Mouse (Mus musculus): ENCODE measurements around the gene Begain. TPM values are rescaled to one million over a fixed set of nuclear protein-coding genes. Genes with fewer than 3 reads are reported as not detected.

Begain gene
- total RNA-seq (2015; ENCODE audit: low replicate concordance) (not detected in 2 replicates), total RNA-seq (2017; ENCODE audit: low replicate concordance) (not detected in 2 replicates)

DNA sequence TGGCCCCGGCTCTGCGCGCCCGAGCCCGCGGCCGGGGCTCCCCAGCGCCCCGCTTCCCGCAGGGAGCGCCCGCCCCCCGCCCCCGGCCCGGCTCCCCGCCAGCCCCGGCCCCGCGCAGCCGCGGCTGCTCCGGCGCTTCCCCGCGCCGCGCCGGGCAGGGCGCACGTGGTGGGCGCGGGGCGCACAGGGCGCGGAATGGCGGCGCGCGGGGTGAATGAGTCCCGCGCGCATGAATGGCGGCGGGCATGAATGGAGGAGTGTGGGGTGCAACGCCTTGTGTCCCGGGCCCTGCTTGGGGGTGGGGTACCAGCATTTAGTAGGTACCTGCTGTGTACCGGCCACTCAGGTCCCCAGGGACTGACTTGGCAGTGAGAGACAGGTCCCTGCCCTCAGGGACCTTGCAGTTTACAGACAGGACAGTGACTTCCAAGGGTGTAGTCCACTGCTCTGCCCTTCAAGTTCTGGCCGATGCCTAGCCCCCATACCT, at the start of gene Begain:
TSS of gene Begain (minus strand) at position 51 of the 487 bp plus-strand sequence.
- no peak for ATAC-seq (replicated peaks; ENCODE audit: low FRiP score, poor library complexity, severe bottlenecking)

DNA sequence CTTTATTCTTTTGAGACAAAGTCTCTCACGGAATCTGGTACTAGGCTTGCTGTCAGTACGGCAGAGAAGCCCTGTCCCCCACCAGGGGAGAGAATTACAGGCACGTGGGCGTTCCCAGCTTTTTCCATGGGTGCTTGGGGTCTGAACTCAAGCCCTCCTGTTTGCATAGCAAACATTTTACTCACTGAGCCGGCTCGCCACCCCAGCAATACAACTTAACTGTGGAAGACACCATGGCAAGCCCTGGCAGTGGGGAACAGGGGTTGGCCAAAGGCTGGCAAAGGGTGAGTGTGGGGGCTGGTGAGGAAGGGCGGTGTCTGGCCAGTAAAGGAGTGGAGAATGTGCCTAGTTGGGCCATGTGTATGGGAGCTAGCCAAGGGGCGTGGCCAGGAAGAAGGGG, 47.7 kb upstream of the Begain start:
- no peak for ATAC-seq (replicated peaks; ENCODE audit: low FRiP score, poor library complexity, severe bottlenecking)

DNA sequence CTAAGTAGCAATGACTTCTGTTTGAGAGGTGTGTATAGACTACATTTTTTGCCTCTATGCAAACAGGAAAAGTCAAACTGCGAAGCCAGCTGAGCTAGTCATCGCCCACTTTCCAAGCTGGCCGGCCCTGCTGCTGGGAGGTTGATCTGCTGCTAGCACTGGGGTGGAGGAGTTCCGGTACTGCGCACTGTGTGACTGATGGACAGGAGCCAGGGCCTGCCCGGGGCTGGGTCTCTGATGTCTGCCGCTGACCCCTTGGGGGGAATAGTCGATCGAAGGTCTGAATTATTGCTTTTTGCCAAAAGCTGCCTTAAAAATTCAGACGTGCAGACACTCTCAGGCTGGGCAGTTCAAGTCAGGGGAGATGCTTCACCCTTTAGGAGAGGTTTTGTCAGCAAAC, 47.1 kb upstream of the Begain start:
- no peak for ATAC-seq (replicated peaks; ENCODE audit: low FRiP score, poor library complexity, severe bottlenecking)

DNA sequence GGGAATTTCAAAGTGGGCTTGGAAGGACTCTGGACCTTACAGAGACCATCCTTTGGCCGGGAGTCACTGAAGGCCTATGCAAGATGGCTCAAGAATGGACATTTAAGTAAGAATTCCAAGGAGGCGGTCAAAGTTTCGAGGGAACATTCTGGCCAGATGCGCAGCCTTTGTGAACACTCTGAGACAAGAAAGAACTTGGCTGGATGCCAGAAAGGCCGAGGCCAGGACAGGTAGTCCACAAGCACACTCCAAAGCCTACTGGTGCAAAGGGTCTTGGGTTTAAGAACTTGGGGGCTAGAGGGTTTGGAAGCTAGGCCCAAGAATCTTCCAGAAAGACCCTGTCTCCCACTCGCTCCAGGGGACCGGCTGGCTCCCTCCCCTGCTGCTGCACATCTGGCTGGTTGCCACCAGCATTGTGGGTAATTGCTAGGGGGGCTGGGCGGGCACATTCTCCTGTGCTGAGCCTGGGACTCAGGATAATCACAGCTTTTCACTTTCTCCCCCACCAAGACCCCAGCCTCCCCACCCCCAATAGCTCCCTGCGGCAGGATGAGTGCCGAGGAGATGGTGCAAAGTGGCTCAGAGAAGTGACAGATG, 45.1 kb upstream of the Begain start:
- ATAC-seq (replicated peaks; ENCODE audit: low FRiP score, poor library complexity, severe bottlenecking), result no peak

DNA sequence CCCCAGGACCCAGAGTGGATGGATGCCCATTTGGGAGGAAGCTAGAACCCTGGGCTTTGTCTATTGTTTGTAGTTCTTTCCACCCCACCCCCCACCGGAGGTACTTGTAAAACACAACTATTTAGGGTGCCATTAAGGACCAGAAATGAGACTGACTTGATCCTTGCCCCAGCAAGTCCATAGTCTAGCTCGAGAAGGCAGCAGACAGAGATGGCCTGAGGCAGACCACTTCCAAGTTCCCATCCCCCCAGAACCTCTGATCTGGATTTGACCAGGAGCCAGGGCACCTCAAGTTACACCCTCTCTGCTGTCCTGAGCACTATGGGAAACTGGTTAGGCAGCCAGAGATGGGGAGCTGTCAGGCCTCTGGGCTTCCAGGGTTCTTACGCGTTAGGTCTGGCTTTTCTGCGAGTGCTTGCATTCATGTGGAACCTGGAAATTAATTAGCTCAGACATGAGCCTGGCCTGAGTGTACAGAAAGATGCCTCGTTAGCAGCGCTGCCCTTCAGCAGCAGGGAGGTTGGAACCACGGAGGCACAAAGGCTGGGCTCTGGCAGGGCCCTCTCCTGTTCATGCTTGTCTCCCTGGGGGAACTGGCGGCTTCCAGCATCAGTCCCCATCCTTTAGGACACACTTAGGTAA, 44.5 kb upstream of the Begain start:
- ATAC-seq (replicated peaks; ENCODE audit: low FRiP score, poor library complexity, severe bottlenecking), result no peak

DNA sequence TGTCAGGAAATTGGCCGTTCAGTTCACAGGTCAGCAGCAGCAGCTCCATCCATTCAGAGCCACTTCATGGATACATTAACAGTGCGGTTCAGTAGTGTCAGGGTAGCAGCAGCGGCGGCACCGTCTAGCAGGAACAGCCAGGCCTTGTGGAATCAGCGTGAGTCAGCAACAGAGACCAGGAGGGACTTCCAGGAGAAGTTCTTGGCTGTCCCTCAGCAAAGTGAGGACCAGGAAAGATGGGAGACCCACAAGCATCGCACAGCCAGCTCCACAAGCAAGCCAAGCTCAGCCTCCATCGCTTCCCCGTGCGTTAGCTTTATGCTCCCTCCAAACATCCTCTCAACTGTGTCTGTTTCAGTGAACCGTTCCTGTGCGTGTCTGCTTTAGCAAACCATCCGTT, 40.9 kb upstream of the Begain start:
- ATAC-seq (replicated peaks; ENCODE audit: low FRiP score, poor library complexity, severe bottlenecking), result no peak

DNA sequence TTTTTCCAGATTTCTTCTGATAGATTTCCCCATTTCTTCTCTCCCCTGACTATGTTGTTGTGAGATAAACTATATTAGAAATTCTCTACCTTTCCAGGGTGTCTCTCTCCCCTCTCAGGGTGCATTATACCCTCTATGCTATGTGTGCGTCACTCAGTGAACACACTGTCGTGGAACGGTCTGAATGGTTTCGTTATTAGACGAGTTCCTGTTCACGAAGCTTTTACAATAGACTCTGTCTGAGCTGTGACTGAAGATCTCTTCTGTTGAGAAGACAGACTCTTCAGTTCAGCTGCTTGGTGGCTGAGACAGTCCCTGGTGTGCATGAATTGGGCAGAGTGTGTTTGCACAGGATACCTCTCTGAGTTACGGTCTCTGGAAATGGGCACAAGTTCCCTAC, 32.4 kb upstream of the Begain start:
- ATAC-seq (replicated peaks; ENCODE audit: low FRiP score, poor library complexity, severe bottlenecking), result no peak

DNA sequence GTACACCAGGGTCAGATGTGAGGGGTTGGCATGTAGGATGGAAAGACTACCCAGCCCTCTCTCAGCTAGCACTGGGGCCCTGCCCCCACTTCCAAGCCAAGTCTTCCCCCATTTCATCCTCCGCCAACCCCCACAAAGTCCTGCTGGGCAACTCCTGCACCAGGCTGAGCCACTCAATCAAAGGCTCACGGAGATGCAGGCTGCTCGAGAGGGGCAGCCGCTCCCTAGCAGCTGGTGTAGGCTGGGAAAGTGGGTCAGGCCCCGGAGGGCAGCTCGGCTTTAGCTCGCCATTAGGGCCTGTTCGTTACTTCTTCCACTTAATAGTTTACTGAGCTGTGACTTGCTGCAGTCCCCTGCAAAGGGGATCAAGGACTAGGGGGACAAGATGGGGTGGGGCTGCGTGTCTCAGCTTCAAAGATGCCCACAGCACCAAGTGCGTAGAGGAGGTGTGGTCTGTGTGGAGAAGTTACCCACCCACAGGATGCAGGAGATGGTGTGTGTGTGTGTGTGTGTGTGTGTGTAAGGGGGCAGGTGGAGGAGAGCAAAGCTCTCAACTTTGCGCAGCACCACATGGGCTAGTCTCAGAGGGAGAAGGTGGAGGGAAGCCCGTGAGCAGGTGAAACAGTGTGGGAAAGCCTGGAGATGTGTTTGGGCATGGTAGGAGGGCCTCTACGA, 22.6 kb upstream of the Begain start:
- ATAC-seq (replicated peaks; ENCODE audit: low FRiP score, poor library complexity, severe bottlenecking), result no peak

DNA sequence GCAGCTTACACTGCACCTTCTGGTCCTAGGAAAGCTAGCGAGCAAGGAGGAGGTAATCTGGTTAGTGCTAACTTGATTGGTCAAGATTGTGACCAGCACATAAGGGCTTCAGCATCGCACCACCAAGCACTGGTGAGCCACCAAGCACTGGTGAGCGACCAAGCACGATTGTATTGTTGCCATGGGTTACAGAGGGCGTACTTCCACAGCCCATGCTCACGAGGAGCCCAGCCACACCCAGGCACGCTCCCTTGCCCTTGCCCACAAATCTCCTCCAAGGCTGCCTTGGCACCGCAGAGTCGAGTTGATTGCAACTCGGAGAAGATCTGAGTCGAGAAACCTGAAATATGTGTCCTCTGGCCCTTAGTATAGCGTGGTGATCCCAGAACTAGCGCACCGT, 22.0 kb upstream of the Begain start:
- no peak for ATAC-seq (replicated peaks; ENCODE audit: low FRiP score, poor library complexity, severe bottlenecking)

DNA sequence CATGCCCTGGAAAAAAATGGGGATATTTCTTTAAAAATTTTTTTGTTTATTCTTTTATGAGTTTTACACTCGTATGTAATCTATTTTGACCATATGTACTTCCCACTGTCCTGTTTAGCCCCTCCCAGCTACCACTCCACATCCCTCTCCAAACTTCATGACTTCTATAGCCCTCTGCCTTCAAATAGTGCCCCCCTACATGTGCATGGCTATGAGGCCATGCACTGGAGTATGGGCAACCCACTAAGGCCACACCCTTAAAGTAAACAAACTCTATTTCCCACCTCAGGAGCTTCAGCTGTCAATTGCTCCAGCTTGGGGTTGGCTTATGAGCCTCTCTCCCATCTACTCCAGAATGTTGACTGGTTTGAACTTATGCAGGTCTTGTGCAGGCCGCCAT, 18.1 kb upstream of the Begain start:
- no peak for ATAC-seq (replicated peaks; ENCODE audit: low FRiP score, poor library complexity, severe bottlenecking)

DNA sequence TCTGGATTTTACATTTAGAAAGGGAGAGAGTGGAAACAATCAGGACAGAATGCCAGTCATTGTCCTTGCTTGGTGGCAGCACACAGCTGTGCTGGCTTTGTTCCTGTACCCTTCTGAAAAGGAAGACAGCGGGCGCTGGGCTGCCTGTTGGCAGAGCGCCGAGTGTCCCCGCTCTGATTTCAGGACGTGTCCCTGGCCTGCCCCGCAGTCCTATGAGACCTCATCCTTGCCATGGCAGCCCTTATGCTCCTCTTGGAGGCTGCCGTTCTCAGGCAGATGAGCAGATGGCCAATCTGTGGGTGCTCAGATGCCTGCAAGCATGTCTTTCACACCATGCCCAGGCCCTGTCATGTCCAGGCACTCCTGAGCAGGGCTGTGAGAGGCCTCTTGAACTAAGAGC, 17.7 kb upstream of the Begain start:
- ATAC-seq (replicated peaks; ENCODE audit: low FRiP score, poor library complexity, severe bottlenecking), result no peak

DNA sequence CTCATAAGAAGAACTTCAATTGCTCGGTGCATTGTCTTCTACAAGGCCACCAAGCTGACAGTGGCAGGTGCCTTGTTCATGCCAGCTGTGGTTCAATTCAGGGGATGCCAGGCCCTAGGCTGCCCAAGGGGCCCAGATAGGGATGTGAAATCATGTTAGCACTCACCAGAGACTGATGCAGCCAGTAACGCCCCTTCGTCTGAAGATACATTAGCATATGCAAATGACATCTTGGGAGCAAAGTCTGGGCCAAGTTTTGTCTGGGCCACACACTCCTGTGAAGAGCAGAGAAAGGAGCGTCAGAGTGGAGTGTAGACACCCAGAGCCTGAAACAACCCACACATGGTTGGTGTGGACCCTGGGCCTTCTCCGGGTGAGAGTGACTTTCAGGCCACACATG, 17.0 kb upstream of the Begain start:
- no peak for ATAC-seq (replicated peaks; ENCODE audit: low FRiP score, poor library complexity, severe bottlenecking)

DNA sequence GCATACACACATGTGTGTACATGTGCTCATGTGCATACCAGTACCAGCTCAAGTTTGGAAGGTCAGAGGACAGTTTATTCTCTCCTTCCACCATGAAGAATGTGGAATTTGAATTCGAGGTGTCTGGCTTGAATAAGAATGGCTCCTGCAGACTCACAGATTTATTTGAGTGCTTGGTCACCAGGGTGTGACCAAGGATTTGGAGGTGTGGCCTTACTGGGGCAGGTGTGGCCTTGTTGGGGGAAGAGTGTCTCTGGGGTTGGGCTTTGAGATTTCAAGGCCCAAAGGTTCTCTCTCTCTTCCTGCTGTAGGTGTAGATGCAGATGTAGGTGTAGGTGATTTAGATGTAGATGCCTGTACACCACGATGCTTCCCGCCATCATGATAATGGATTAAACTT, 15.5 kb upstream of the Begain start:
- no peak for ATAC-seq (replicated peaks; ENCODE audit: low FRiP score, poor library complexity, severe bottlenecking)

DNA sequence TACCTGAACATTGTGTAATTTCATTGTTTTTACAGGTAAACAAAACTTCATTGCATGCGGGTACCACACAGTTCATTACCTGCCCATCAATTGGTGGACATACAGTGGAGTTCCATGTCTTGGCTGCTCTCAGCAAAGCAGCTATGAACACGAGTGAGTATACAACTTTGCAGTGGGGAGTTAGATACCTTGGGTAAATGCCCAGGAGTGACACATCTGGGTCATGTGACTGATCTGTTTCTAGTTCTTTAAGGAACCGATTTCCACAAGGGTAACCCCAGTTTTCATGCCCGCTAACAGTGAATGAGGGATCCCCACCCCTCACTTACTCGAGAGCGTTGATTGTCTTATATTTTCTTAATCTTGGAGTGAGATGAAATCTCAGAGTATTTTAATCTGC, 9.0 kb upstream of the Begain start:
- ATAC-seq (replicated peaks; ENCODE audit: low FRiP score, poor library complexity, severe bottlenecking), result no peak

DNA sequence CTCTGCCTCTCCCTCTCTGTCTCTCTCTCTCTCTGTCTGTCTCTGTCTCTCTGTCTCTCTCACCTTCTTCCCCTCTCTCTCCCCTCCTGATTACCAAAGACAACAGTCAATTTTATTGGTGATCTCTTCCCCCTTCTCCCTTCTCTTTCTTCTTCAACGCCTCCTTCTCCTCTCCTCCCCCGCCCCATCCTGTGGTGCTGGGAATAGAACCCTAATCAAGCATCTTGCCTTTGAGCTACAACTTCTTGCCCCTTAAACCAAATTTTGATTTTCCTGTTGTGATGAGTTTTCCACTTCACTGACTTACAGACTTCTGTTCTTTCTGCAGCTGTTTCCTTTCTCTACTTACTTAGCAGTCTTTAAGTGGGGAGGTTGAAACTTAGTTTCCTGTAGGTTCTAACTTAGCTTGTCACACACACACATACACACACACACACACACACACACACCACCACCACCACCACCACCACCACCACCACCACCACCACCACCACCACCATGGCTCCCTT, 6.8 kb upstream of the Begain start:
- no peak for ATAC-seq (replicated peaks; ENCODE audit: low FRiP score, poor library complexity, severe bottlenecking)

DNA sequence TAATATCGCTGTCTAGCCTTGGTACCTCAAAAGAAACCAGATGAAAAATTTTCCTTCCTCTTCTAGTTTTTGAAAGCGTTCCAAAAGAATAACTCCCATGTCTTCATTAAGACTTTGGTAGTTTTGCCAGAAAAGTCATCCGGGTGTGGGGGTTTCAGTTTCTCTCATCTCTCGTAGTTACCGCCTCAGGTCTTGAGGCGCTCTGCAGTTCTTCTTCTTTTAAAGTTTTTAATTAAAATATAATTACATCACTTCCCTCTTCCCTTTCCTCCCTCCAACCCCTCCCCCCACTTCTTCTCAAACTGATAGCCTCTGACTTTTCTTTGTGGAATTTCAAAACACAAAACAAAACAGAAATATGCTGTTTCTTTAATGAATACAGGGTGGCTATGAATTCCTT, 6.1 kb upstream of the Begain start:
- no peak for ATAC-seq (replicated peaks; ENCODE audit: low FRiP score, poor library complexity, severe bottlenecking)

DNA sequence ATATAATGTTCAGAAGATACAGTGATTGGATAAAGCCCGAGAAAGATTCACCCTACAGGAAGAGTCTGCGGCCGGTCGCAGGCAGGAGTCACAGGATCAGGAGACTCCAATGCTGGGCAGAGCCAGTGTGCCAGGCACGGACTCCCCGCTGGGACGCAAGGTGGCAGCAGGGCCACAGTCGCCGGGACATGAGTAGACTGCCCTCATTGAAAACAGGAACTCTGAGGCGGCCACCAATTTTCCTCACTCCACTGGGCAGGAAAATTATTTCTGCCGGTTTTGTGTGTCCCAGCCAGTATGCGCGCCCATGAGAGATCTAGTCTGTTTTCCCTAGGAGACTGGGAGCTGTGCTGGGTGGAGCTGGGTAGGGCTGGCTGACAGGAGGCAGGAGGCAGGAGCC, 3.2 kb upstream of the Begain start:
- ATAC-seq (replicated peaks; ENCODE audit: low FRiP score, poor library complexity, severe bottlenecking), result no peak

DNA sequence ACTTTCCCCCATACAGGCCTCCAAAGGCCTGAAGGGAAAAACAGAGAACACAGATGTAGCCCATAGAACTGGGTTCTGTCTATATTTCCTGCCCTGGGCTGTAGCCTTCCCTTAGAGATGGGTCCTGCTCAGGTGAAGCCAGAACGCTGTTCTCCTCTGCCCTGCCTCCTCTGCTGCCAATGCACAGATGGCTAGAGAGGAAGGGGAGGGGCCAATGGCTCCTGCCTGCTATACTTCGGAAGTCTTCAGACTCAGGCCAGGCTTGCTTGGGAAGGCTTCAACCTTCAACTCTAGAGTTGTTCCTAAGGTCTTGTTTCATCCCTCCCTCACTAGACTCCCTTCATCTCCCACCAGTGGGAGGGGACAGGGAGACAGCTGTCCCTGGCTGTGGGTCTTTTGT, 1.7 kb upstream of the Begain start:
- no peak for ATAC-seq (replicated peaks; ENCODE audit: low FRiP score, poor library complexity, severe bottlenecking)

DNA sequence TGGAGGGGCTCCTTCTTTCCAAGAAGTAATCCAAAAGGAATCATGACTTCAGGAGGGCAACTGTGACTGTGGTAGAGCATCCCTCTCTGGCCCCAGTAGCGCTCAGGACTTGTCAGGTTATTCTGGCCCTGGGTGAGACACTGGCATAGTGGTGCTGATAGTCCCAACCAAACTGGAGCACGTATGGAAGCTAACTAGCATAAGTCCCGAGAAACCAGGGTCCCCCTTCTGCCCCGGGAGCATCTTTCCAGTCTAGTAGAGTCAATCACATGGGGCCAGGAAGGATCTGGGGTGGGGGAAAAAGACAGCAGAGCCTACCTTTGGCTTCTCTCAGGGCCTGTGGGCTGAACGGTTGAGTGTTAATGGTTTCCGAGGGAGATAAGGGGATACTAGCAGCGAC, 721 bp upstream of the Begain start:
- no peak for ATAC-seq (replicated peaks; ENCODE audit: low FRiP score, poor library complexity, severe bottlenecking)

DNA sequence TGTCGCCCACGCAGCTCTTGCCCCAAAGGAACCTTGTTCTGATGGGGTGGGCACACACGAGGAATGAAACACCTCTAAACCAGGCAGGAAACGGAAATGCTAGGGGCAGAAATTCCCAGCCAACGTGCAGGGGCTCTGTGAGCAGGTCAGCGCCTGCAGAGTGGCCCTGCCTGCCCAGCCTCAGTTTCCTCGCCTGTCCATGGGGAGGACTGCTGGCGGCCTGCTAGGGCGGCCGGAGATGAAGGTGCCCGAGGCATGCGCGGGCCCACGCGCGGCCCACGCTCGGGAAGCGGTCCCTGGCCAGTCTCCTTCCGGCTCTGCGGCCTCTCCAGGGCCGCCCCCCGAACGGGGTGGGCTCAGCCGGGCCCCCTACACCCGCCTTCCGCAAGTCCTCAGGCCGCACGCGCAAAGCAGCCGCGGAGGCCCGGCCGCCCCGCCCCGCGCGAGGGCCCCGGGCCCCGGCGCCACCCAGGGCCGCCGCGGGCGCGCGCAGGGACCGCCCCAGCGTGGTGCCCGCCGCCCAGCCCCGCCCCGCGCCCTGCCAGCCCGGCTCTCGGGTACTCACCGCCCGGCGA, 369 bp downstream of the Begain start:
- no peak for ATAC-seq (replicated peaks; ENCODE audit: low FRiP score, poor library complexity, severe bottlenecking)

DNA sequence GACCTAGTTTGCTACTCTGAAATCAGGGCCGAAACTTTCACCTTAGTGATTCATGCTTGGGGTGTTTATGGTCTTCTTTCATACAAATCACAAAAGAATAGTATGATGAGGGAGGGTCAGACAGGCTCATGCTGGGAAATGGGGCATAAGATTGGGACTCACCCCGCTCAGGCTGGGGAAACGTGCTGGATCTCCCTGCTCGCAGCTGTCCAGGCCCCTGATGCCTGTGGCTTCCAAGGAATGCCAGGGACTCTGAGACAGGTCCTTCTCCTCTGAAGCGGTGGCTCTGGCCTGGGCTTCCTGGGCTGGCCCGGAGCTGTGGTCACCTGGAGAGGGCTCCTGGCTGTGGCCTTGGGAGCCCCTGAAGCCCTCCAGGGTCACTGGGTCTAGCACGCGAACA, 9.4 kb downstream of the Begain start:
- no peak for ATAC-seq (replicated peaks; ENCODE audit: low FRiP score, poor library complexity, severe bottlenecking)
